Mouse (Mus musculus) CD8-positive naive resting alpha-beta T cell, adult 2 months (primary cell): ENCODE data around the gene Eps8l3.

Source experiments
- DNase-seq, 2 experiments: peaks; one replicate each; pipeline ENCODE4 v3.0.0; 2022; ENCODE audit warnings: low read depth in 2 of 2, low spot score in 2 of 2

Eps8l3 gene

GRCm38 (mm10) chr3:107940524-107940923, 63.5 kb downstream of the Eps8l3 start:
- no peak for DNase-seq

DNA sequence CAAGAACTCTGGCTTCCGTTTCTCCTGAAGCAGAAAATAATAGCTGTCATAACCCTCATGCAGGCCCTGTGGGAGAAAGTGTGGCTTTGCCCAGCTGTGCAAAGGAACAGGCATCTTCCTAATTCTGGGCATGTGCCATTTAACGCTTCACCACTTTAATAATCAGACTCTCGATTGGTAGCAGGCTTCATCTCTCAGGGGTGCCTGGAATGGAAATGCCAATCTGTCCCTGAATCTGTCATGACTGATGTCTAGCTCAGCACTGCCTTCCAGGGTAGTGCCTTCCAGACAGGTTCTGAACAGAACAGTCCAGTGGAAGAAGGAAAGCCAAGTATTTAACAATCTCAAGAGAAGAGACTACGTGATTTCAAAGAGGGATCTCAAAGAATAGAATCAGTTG, 64.2 kb downstream of the Eps8l3 start:
- no peak for DNase-seq
